Mouse (Mus musculus) hindbrain, embryonic 13.5 days (tissue): Measurements from ENCODE around the gene Cnnm3. TPM values are rescaled to one million over a fixed set of nuclear protein-coding genes. Genes with fewer than 3 reads are reported as not detected.

Source experiments
- ATAC-seq: fragments of 200-750 bp; cut with Nextera tagmentation; 2 replicates; pipeline ENCODE4 v1.8.0; 2017; ENCODE audit warnings: moderate TSS enrichment; ENCODE audit not compliant: low FRiP score
- H3K27ac ChIP-seq: fragments of 300-500 bp; sonication (generic); 2 replicates; pipeline ENCODE4 v1.5.1; 2015; ENCODE audit warnings: inconsistent platforms, mild to moderate bottlenecking, moderate library complexity
- H3K27me3 ChIP-seq: fragments of 300-500 bp; sonication (generic); 2 replicates; pipeline ENCODE4 v1.6.1; 2015; ENCODE audit warnings: mild to moderate bottlenecking, inconsistent platforms
- H3K36me3 ChIP-seq: fragments of 300-500 bp; sonication (generic); 2 replicates; pipeline ENCODE4 v1.6.1; 2015; ENCODE audit warnings: mild to moderate bottlenecking, inconsistent platforms
- H3K4me1 ChIP-seq: fragments of 300-500 bp; sonication (generic); replicated peaks from 2 replicates; pipeline ENCODE4 v1.6.1; 2015; ENCODE audit warnings: inconsistent platforms
- H3K4me2 ChIP-seq: fragments of 300-500 bp; sonication (generic); 2 replicates; pipeline ENCODE4 v1.6.1; 2015; ENCODE audit warnings: inconsistent platforms, mild to moderate bottlenecking, moderate library complexity
- H3K4me3 ChIP-seq: fragments of 300-500 bp; sonication (generic); 2 replicates; pipeline ENCODE4 v1.5.1; 2015; ENCODE audit warnings: mild to moderate bottlenecking, inconsistent platforms
- H3K9ac ChIP-seq: fragments of 300-500 bp; sonication (generic); 2 replicates; pipeline ENCODE4 v1.6.1; 2015; ENCODE audit warnings: mild to moderate bottlenecking, inconsistent platforms
- H3K9me3 ChIP-seq: fragments of 300-500 bp; sonication (generic); 2 replicates; pipeline ENCODE4 v1.6.1; 2016; ENCODE audit warnings: inconsistent platforms
- WGBS: fragments of 180-500 bp; shearing (Covaris S2); methylation state at CpG from one replicate; pipeline ENCODE4 v1.1.7; 2015; 5-methylcytosine and 5-hydroxymethylcytosine counted together
- polyA plus RNA-seq: library from polyadenylated mRNA; unstranded; fragments of >200 nt; fragmentation: Nextera tagmentation; extraction: Ambion mirVana; gene quantifications from 2 replicates; pipeline ENCODE4 v1.2.1, GENCODE M21; 2015

The Cnnm3 gene
- polyA plus RNA-seq, 1 experiment from 2014 or later, result 5.1 TPM

DNA sequence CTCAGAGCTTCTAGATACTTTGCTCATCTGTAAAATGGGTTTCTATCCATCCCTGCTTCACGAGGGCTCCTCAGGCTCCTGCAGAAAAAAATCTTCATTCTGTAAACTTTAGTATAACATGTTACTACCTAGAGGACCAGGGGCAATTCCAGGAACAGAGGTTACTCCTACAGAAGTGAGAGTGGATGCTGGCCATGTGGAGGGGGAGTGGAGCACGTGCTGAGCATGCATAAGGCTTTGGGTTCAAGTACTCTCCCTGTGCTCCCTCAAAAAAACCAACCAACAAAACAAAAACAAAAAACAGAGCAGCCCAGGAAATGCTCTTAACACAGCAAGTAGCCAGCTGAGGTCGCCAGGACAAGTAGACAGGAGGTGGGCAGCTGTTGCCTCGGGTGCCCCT is 52.0 kb downstream of the Cnnm3 start:
- WGBS, result 65% methylated on average over 4 of the region's 4 CpGs
- Histone ChIP-seq H3K4me1 (peaks cover 10% of the 10 kb centered on the region), H3K27ac (no peak overlapping the region)

DNA sequence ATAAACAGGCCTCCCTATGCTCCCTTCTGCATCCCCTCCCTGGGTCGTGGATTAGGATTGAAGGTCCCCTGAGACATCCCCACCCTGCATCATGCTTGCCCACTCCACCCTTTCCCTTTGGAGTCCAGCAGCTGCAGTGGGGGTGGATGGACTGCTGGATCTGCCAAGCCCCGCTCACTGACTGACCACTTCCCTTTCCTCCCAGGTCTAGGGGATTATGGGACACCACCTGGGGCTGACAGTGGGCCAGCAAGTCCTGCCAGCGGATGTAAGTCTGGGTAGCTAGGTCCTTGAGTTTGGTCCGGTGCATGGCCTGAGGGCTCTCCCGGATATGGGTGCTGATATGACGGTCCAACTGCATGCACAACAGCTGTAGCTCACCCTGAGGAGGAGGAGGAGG is 52.4 kb downstream of the Cnnm3 start:
- H3K4me1 ChIP-seq, result peaks cover 5% of the 10 kb centered on the region
- no peak overlapping the region for H3K4me2 ChIP-seq
- H3K9ac ChIP-seq, result no peak overlapping the region
- no peak for ATAC-seq
- H3K4me3 ChIP-seq, result no peak overlapping the region
- H3K9me3 ChIP-seq, result no peaks in the 10 kb centered on the region
- no peaks in the 10 kb centered on the region for H3K36me3 ChIP-seq
- 80% methylated on average over 6 of the region's 6 CpGs for WGBS
- H3K27ac ChIP-seq, result no peak overlapping the region
- H3K27me3 ChIP-seq, result peaks cover 24% of the 10 kb centered on the region; the same call in 1 of the 2 replicates

More for the DNA sequence above, 52.0 kb downstream of the Cnnm3 start:
- no peak overlapping the region for H3K4me2 ChIP-seq
- H3K4me3 ChIP-seq, result no peak overlapping the region
- no peaks in the 10 kb centered on the region for H3K36me3 ChIP-seq
- H3K9ac ChIP-seq, result no peak overlapping the region
- H3K27me3 ChIP-seq, result peaks cover 24% of the 10 kb centered on the region; the same call in 1 of the 2 replicates
- no peaks in the 10 kb centered on the region for H3K9me3 ChIP-seq
- no peak for ATAC-seq

DNA sequence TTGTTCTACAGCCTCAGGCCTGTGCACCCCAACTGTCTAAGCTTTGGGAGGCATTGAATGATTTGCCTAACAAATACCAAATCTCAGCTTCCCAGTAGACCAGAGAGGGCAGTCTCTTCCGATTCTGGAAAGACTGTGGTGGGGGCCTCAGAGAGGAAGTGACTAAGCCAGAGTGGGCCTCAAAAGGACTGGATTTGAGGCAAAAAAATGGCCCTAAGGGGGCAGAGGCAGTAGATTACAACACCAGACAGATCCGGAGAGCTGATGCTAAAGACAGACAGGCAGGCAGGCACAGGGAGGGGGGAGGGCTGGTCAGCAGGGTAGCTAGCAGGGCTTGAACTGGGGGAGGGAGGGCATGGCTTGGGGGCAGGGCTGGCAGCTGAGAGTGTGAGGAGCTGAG is 54.8 kb downstream of the Cnnm3 start:
- 12% methylated on average over 2 of the region's 2 CpGs for WGBS
- no peak for ATAC-seq

DNA sequence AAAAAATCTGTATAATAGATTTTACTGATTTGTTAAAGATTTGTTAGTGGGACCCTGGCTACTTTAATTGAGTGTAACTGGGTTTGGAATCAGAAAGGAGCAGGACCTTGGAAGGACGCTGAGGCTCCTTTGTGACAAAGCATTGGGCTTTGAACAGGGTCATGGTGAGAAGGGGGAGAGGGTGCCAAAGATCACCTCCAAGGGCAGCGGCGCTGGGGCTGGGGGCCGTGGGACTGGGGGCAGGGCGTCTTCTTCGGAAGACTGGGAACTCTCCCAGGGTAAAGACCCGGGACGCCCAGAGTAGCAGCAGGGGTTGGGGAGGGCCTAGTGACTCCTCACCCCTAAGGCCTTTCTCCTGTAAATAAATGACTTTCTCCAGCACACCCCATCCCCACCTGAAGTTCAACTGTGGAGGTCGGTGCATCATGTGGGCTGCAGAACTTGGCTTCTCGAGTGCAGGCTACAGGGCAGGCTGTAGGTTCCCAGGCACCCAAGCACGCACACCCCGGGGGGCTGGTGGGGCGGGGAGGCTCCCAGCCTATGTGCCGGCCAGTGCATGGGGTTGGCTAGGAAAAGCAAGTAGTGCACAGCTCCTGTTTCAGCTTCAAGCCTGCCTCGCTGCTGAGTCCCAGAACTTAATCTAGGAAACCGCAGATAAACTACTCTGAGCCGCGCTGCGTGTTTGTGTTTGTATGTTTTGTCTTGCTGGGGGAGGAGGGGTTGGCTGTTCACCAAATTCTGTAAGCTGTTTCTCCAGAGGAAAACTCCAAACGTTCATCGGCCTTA is 56.3 kb downstream of the Cnnm3 start:
- 42% methylated on average over 21 of the region's 21 CpGs for WGBS
- Histone ChIP-seq H3K4me3 (no peak overlapping the region), H3K9me3 (no peaks in the 10 kb centered on the region), H3K27ac (no peak overlapping the region), H3K4me1 (0 out of 2 replicates have a peak, but pooled peaks cover 4% of the 10 kb centered on the region), H3K36me3 (no peaks in the 10 kb centered on the region), H3K4me2 (no peak overlapping the region), H3K9ac (no peak overlapping the region), H3K27me3 (0 out of 2 replicates have a peak, but pooled peaks cover 13% of the 10 kb centered on the region)
- ATAC-seq, result no peak

More for the DNA sequence above, 54.8 kb downstream of the Cnnm3 start:
- H3K9me3 ChIP-seq, result no peaks in the 10 kb centered on the region
- H3K4me3 ChIP-seq, result no peak overlapping the region
- H3K36me3 ChIP-seq, result no peaks in the 10 kb centered on the region
- H3K9ac ChIP-seq, result no peak overlapping the region
- H3K27me3 ChIP-seq, result 0 out of 2 replicates have a peak, but pooled peaks cover 17% of the 10 kb centered on the region
- no peak overlapping the region for H3K27ac ChIP-seq
- 0 out of 2 replicates have a peak, but pooled peaks cover 4% of the 10 kb centered on the region for H3K4me1 ChIP-seq
- H3K4me2 ChIP-seq, result no peak overlapping the region

DNA sequence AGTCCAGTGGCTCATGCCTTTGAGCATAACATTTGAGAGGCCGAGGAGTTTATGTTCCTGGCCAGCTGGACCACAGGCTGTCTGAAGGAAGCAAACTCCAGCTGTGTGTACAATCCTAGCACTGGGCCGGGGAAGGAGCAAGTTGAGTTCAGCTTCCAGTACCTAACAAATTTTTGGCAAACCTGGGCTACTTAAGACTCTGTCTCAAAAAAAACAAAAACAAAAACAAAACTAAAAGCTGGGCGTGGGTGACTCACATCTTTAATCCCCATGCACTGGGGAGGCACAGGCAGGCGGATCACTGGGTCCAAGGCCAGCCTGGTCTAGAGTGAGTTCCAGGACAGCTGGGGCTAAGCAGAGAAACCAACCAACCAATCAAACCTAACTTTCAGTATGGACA is 57.1 kb downstream of the Cnnm3 start:
- Histone ChIP-seq H3K9ac (no peak overlapping the region), H3K9me3 (no peaks in the 10 kb centered on the region), H3K27me3 (0 out of 2 replicates have a peak, but pooled peaks cover 10% of the 10 kb centered on the region), H3K27ac (no peak overlapping the region), H3K4me1 (0 out of 2 replicates have a peak, but pooled peaks cover 4% of the 10 kb centered on the region), H3K4me3 (no peak overlapping the region), H3K36me3 (no peaks in the 10 kb centered on the region), H3K4me2 (no peak overlapping the region)
- 79% methylated on average over 4 of the region's 4 CpGs for WGBS
- no peak for ATAC-seq

DNA sequence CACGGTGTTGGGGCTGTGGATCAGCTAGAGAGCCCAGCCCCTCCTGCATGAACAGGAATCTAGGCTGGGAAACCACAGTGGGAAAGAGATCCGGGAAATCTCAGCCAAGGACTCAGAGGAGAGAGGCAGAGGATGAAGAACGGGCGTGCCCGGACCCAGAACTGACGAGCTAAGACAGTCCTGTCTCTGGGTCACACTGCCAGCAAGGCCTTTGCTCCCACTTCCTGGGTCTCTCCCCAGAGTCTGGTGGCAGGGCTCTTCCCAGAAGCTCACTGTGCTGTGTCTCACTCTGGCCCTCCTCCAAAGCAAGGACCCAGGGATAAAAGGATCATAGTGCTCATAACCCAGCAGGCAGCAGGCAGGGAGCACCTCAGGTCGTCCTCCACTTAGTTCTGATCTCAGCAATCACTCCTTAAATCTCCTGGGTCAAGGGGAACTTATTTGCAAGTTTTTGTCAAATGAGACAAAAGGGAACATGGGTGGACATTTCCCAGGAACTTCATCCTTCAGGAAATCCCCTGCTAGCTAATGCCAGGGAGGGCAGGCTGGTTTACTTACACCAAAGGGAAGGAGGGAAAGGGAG is 58.1 kb downstream of the Cnnm3 start:
- Histone ChIP-seq H3K27ac (peak overlapping the region; percentile 8; the same call in 1 of the 2 replicates), H3K4me1 (peaks cover 14% of the 10 kb centered on the region), H3K4me2 (no peak overlapping the region), H3K9me3 (no peaks in the 10 kb centered on the region), H3K27me3 (0 out of 2 replicates have a peak, but pooled peaks cover 11% of the 10 kb centered on the region), H3K4me3 (no peak overlapping the region), H3K9ac (no peak overlapping the region), H3K36me3 (no peaks in the 10 kb centered on the region)
- ATAC-seq, result no peak
- WGBS, result 47% methylated on average over 7 of the region's 7 CpGs

DNA sequence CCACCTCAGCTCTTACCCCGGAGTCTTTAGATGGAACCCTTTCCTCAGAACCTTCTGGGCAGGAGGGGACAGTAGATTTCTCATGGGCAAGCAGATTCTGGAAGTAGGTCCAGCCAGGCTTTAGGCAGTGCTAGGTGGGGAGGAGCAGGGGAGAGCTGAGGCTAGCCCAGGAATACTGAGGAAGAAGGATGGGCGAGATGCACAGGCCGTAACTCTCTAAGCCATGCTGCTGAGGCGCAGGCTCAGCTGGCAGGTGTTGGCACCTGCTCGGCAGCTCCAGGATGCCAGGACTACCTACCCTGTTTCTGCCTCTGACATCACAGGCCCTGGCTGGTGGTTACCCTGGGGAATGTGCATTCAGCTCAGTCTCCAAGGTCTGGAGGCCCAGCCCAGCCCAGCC is 58.7 kb downstream of the Cnnm3 start:
- Histone ChIP-seq H3K27me3 (0 out of 2 replicates have a peak, but pooled peaks cover 11% of the 10 kb centered on the region), H3K27ac (no peak overlapping the region), H3K9me3 (no peaks in the 10 kb centered on the region), H3K36me3 (no peaks in the 10 kb centered on the region), H3K4me2 (no peak overlapping the region), H3K9ac (no peak overlapping the region; the same call in 1 of the 2 replicates), H3K4me3 (no peak overlapping the region), H3K4me1 (peaks cover 15% of the 10 kb centered on the region)
- WGBS, result 88% methylated on average over 5 of the region's 5 CpGs
- ATAC-seq, result no peak

DNA sequence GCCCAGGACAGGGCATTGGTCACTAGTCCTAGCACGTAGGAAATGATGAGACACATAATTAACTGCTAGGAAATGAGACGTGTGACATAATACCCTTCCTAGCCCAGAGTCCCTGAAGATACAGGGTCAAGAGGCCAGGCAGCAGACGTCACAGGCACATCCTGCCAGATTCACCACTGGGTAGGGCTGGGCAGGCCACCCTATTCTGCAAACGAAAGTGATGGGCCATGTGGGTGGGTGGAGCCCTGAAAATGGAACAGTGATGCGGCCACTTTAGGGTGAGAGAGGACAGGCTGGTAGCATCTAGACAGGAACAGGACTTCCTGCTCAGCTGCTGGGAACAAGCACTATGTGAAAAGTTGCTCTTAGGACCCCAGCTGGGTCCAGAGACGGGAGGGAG is 60.0 kb downstream of the Cnnm3 start:
- no peaks in the 10 kb centered on the region for H3K9me3 ChIP-seq
- WGBS, result 47% methylated on average over 6 of the region's 6 CpGs
- H3K9ac ChIP-seq, result no peak overlapping the region
- H3K4me1 ChIP-seq, result peaks cover 15% of the 10 kb centered on the region
- no peak overlapping the region for H3K27ac ChIP-seq
- no peaks in the 10 kb centered on the region for H3K36me3 ChIP-seq
- H3K4me3 ChIP-seq, result no peak overlapping the region
- H3K27me3 ChIP-seq, result peaks cover 15% of the 10 kb centered on the region; the same call in 1 of the 2 replicates
- H3K4me2 ChIP-seq, result no peak overlapping the region
- ATAC-seq, result no peak

DNA sequence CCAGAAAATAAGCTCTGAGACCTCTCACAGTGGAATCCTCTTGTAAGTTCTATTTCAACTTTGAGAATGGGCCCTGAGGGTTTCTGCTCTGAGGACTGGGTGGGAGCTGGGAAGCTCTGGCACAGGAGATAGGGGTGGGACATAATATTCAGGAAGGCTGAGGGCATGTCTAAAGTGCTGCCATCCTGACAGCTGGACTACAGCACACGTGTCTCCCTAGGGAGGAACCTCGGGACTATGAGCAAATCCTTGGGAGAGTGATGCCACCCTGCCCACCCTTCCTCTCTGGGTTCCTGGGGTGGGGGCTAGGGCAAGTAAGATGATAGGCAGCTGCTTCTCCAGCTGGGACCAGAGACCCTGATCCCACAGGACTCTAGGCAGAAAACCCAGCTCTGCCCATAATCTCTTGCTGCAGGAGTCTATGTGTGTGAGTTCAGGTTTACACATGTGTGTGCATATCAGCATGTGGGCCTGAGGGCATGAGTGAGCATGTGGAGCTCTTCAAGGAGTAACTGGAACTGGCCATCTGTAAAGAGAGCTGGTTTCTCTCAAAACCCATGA is 60.6 kb downstream of the Cnnm3 start:
- H3K27ac ChIP-seq, result no peak overlapping the region
- no peaks in the 10 kb centered on the region for H3K9me3 ChIP-seq
- 74% methylated on average over 2 of the region's 2 CpGs for WGBS
- peaks cover 15% of the 10 kb centered on the region for H3K4me1 ChIP-seq
- no peak overlapping the region for H3K9ac ChIP-seq
- no peaks in the 10 kb centered on the region for H3K36me3 ChIP-seq
- no peak overlapping the region for H3K4me3 ChIP-seq
- H3K27me3 ChIP-seq, result peaks cover 21% of the 10 kb centered on the region; the same call in 1 of the 2 replicates
- no peak for ATAC-seq
- H3K4me2 ChIP-seq, result no peak overlapping the region

DNA sequence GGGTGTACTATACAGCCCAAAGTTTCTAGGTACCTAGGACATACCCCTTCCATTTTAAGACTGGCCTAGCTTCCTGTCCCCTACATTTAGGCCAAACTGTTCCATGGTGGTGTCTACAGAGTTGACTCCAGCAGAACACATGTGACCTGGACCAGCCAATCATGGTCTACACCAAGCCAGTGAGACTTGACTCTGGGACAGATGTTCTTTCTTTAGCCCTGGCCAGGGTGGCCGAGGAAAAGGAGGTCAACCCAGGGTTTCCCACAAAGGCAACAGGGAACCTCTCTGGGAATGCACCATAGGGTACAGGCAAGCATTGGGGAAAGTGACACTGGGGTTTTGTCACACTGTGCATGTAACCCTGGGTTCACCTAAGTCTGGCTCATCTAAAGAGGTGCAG is 61.0 kb downstream of the Cnnm3 start:
- Histone ChIP-seq H3K27ac (no peak overlapping the region), H3K9me3 (no peaks in the 10 kb centered on the region), H3K27me3 (peaks cover 26% of the 10 kb centered on the region), H3K4me1 (peaks cover 15% of the 10 kb centered on the region), H3K36me3 (no peaks in the 10 kb centered on the region), H3K4me3 (no peak overlapping the region), H3K9ac (no peak overlapping the region), H3K4me2 (no peak overlapping the region)
- ATAC-seq, result no peak
- WGBS, result 73% methylated on average over 1 of the region's 1 CpGs

DNA sequence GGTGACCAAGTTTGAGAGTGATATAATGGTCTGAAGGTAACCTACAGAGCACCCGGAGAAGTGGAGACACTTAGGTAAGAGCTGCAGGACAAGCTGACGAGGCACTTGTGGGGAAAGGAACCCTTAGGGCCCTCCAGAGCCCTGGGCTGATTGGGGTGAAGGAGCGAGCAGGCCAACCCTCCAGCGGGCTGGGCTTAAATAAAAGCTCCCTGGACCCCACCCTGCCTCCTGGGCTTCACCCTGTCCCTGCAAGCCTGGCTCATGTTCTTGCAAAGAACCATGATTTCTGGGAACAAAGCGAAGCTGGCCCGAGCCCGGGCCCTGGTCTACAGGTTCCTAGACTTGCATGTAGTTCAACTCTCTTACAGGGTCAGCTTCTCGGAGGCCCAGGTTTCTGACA is 61.9 kb downstream of the Cnnm3 start:
- no peak overlapping the region for H3K9ac ChIP-seq
- no peak overlapping the region for H3K4me2 ChIP-seq
- WGBS, result 87% methylated on average over 8 of the region's 8 CpGs
- H3K27ac ChIP-seq, result no peak overlapping the region
- no peaks in the 10 kb centered on the region for H3K9me3 ChIP-seq
- H3K4me1 ChIP-seq, result peaks cover 15% of the 10 kb centered on the region
- H3K4me3 ChIP-seq, result no peak overlapping the region
- peaks cover 34% of the 10 kb centered on the region for H3K27me3 ChIP-seq
- ATAC-seq, result no peak
- no peaks in the 10 kb centered on the region for H3K36me3 ChIP-seq

DNA sequence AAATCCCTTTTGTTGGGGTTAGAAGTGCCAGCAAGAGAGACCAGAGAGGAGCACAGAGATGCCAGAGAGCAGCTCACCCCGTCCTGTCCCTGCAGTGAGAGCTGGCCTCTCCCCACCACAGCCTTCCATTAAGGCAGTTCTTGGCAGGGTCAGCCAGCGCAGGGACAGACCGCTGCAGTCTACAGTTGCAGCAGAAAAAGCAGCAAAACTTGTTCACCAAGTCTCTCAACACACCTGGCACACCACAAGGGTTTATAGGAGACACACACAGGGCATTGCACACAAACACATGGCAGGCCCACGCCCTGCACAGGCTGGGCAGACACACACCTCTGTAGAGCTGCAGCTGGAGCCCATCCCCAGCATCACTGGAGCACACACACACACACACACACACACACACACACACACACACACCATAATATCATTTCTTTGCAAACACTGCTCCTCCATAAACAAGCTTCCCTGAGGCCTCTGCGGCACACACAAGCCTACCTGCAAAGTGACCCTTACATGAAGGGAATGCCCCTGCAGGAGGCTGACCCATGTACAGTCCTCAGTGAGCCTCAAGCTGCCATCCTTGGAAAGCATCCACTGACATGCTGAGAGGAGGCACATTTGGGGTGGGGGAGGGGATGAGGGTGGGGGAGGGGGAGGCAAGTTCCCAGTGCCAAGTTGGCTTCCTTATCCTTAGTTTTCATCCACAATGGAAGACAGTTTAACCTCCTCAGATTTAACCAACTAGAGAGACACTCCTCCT is 62.7 kb downstream of the Cnnm3 start:
- Histone ChIP-seq H3K9ac (no peak overlapping the region; the same call in 1 of the 2 replicates), H3K27me3 (peaks cover 34% of the 10 kb centered on the region), H3K4me2 (no peak overlapping the region), H3K9me3 (no peaks in the 10 kb centered on the region), H3K4me3 (no peak overlapping the region), H3K4me1 (peaks cover 15% of the 10 kb centered on the region), H3K27ac (peak overlapping the region; percentile 12; the same call in 1 of the 2 replicates), H3K36me3 (no peaks in the 10 kb centered on the region)
- WGBS, result 75% methylated on average over 5 of the region's 5 CpGs
- no peak for ATAC-seq
